Mouse (Mus musculus): ENCODE measurements around the gene Mall.
A peak's percentile ranks its signal among the peaks of the same experiment; 100 is the strongest.

Gene Mall

GRCm38 (mm10) chr2:127728661-127729450 is 876 bp downstream of the Mall start:
- DNase-seq (ENCODE audit: low spot score): no peak

GRCm38 (mm10) chr2:127728146-127728545 is 1.6 kb downstream of the Mall start:
- no peak for DNase-seq (ENCODE audit: low spot score)

- no peak for DNase-seq (ENCODE audit: low spot score)
Observed at GRCm38 (mm10) chr2:127723193-127723592, 6.5 kb downstream of the Mall start.

DNA sequence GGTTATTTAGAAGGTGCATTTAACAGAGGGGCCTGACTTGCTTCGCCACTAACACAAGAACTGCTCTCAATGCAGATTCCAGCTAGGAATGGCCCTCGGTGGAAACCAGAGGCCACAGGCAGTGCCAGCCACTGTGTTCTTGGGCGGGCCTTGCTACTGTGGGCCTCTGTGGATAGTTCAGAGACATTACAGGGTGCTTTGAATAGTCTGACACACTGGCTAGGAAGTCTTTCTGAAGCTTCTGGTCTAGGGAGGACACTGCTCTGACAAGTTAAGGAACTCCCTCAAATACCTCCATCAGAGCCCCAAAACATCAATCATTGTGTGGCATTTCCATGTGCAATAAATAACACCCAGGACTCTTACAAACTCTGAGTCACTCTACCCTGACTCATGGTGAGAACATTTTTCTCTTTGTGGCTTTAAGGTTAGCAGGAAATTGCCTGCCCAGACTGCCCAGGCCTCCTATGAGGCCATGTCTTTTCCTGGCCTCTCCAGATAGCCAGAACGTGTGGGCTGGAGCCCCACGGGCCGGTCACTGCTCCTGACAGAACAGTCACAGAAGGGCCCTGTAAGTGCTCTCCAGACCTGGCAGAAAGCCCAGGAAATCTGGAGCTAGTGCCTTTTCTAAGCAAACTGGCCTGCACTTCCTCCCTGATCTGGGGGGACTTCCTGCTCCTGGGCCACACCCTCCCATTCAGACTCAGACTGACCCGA is 7.4 kb downstream of the Mall start:
- peak; percentile 53 for DNase-seq (ENCODE audit: low spot score)

DNA sequence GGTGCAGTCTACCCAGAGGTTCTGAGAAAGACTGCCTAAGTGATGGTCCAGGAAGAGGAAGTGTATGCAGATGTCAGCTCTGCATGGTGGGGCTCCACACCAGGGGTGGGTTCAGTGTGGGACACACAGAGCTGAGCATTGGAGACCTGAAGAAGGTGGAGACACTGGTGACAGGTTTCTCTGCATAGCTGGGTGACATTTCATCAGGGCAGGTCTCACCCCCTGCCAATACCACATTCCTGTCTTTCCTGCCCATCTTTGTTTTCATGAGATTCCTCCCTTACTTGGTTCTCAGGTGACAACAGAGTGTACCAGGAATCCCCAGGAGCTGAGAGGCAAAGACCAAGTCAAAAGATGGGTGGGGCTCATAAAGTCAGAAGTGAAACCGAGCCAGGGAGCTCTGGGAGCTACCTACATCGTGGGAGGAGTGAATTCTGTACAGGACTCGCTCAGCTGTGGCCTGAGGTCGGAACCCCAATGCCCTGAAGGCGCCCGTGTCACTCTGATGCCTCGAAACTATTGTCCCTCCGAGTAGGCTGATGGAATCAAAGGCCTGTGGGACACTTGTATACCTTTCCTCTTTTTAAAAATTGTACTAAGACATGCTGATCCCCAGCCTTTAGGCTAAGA is 10.8 kb downstream of the Mall start:
- DNase-seq (ENCODE audit: low spot score): no peak

- no peak for DNase-seq (ENCODE audit: low spot score)
Observed at GRCm38 (mm10) chr2:127714726-127715125, 15.0 kb downstream of the Mall start.

DNA sequence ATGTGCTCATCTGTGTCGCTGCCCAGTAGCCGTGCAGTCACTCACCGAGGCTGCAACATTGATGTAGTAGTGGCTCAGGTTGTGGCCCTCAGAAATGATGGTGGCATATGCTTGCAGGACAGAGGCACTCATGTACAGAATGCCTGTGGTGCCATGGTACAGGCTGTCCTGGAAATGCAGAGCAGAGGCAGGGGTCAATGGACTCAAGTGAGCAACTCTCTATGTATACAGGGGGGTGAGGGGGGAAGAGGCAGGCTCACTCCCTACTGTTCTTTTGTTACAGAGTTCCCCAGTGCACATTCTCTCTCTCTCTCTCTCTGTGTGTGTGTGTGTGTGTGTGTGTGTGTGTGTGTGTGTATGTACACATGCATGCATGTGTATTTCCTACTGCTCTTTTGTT is 20.9 kb downstream of the Mall start:
- no peak for DNase-seq (ENCODE audit: low spot score)

GRCm38 (mm10) chr2:127708060-127708459 is 21.7 kb downstream of the Mall start:
- DNase-seq (ENCODE audit: low spot score): no peak

- DNase-seq (ENCODE audit: low spot score): no peak
Observed at GRCm38 (mm10) chr2:127705267-127705666, 24.5 kb downstream of the Mall start.

- no peak for DNase-seq (ENCODE audit: low spot score)
Observed at GRCm38 (mm10) chr2:127689239-127689638, 40.5 kb downstream of the Mall start.

DNA sequence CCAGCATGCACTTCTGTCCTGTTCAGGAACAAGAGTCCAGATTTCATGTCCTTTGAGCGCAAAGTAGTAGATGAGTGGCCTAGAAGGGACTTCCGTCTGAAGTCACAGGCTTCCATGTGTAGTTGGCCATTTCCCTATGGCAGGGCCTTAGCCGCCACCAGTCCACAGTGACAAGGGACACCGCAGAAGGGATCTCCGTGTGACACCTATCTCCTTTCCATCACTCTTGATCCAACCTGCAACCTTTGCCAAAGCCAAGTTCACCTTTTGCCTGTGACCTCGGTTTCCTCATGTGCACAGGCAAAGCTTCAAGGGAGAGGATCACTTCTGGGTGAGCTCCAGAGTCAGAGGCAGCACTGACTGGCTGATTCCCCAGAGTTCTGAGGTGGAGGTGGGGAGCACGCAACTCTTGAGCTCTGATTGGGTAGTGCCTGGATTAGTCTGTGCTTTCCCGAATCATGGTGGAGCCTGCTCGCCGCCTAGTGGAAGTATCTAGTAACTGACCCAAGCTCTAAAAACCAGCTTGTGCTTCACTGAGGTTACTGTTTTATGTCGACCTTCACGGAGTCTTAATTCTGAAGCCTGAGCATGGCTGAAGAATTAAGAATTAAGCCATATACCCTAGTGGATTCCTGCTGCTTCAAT is 45.9 kb downstream of the Mall start:
- DNase-seq (ENCODE audit: low spot score): peak; percentile 78

GRCm38 (mm10) chr2:127667843-127668506 is 61.8 kb downstream of the Mall start:
- DNase-seq (ENCODE audit: low spot score): peak; percentile 43

GRCm38 (mm10) chr2:127667015-127667414 is 62.7 kb downstream of the Mall start:
- no peak for DNase-seq (ENCODE audit: low spot score)

- DNase-seq (ENCODE audit: low spot score): no peak
Observed at GRCm38 (mm10) chr2:127662708-127663107, 67.0 kb downstream of the Mall start.

- peak; percentile 58 for DNase-seq (ENCODE audit: low spot score)
Observed at GRCm38 (mm10) chr2:127656086-127656720, 73.5 kb downstream of the Mall start, which contains the start of gene Mal. Gene Mal (minus strand): TSS chr2:127656695.

- DNase-seq (ENCODE audit: low spot score): no peak
Observed at GRCm38 (mm10) chr2:127655419-127655818, 74.3 kb downstream of the Mall start.

GRCm38 (mm10) chr2:127654786-127655185 is 74.9 kb downstream of the Mall start:
- DNase-seq (ENCODE audit: low spot score): no peak
